Mouse (Mus musculus) right cerebral cortex, adult 2 months (tissue): ENCODE results near the gene Grin2d.

Experiments
- DNase-seq, 2 experiments: peaks; one replicate each; pipeline ENCODE4 v3.0.0; 2021 to 2022; ENCODE audit warnings: low spot score in 2 of 2

Gene Grin2d

GRCm38 (mm10) chr7:45853089-45853488 is 25.1 kb downstream of the Grin2d start:
- no peak for DNase-seq

- DNase-seq, result no peak
Measured at GRCm38 (mm10) chr7:45850661-45851060, 27.5 kb downstream of the Grin2d start.

- DNase-seq, result no peak
Measured at GRCm38 (mm10) chr7:45848447-45849027, 29.6 kb downstream of the Grin2d start.

- DNase-seq, result no peak
Measured at GRCm38 (mm10) chr7:45842950-45843744, 35.0 kb downstream of the Grin2d start.

GRCm38 (mm10) chr7:45833924-45834323 is 44.3 kb downstream of the Grin2d start:
- no peak for DNase-seq

- no peak for DNase-seq
Measured at GRCm38 (mm10) chr7:45833148-45833790, 44.9 kb downstream of the Grin2d start.

- no peak for DNase-seq
Measured at GRCm38 (mm10) chr7:45832428-45832827, 45.8 kb downstream of the Grin2d start.

GRCm38 (mm10) chr7:45831128-45831525 is 47.1 kb downstream of the Grin2d start:
- DNase-seq, result no peak

GRCm38 (mm10) chr7:45830427-45831127 is 47.6 kb downstream of the Grin2d start, which contains the start of gene Grwd1:
Grwd1 (minus strand) TSS chr7:45830944.
- DNase-seq, result peak; percentile 86 to 92

- DNase-seq, result no peak
Measured at GRCm38 (mm10) chr7:45826631-45827030, 51.5 kb downstream of the Grin2d start.

GRCm38 (mm10) chr7:45824598-45824997 is 53.6 kb downstream of the Grin2d start, which contains the start of gene Kcnj14:
Kcnj14 (minus strand) TSS chr7:45824782.
- no peak for DNase-seq

- no peak for DNase-seq
Measured at GRCm38 (mm10) chr7:45820913-45821312, 57.3 kb downstream of the Grin2d start.

- no peak for DNase-seq
Measured at GRCm38 (mm10) chr7:45819843-45820242, 58.3 kb downstream of the Grin2d start.

GRCm38 (mm10) chr7:45815984-45816351 is 62.2 kb downstream of the Grin2d start:
- DNase-seq, result no peak

- no peak for DNase-seq
Measured at GRCm38 (mm10) chr7:45815323-45815983, 62.7 kb downstream of the Grin2d start.

GRCm38 (mm10) chr7:45814841-45815240 is 63.3 kb downstream of the Grin2d start:
- no peak for DNase-seq

- DNase-seq, result peak; percentile 98 to 100
Measured at GRCm38 (mm10) chr7:45813787-45814779, 64.1 kb downstream of the Grin2d start, which contains the start of gene Cyth2. Cyth2 (minus strand) TSS chr7:45814581.

GRCm38 (mm10) chr7:45812921-45813320 is 65.3 kb downstream of the Grin2d start:
- no peak for DNase-seq

GRCm38 (mm10) chr7:45809276-45810075 is 68.7 kb downstream of the Grin2d start:
- DNase-seq, result no peak
